Mouse (Mus musculus): ENCODE results near the gene Idh3b. TPM values are rescaled to one million over a fixed set of nuclear protein-coding genes. Genes with fewer than 3 reads are reported as not detected.

The Idh3b gene
- polyA plus RNA-seq (2012; rRNA removed): 195 and 196 TPM in 2 replicates

DNA sequence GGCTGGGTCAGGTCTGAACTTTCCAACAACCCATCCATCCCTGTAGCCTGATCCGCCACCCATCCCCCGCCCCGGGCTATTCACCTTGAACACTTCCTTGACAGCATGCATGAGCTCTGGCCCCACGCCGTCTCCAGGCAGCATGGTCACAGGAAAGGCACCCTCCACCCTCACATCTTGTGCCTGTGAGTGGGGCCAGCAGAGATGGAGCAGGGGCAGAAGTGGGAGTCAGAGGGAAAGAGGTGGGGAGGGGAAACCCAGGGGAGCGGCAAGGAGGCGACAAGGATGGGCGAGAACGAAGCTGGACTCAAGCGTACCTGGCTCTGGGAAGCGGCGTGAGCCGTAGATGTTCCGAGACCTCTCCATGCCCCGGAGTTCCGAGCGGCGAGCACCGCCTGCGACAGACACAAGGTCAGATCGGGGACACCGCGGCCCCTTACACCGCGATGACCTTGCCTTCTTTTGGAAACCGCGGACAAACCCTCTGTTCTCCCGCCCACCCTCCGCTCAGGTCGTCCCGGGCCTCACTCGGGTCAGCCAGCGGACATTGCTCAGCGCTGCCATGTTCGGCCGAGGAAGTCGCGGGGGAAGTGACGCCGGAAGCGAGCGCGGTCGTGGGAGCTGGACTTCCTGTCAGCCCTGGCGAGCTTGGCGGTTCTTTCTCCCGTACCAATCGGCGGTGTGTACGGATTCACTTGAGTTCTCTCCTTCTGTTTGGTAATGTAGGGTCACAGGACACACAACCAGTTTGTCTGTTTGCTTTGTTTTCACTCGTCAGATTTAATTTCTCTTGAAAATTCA is at the start of gene Idh3b:
Gene Idh3b, minus strand, starts transcription at position 694 of the 801 bp plus-strand sequence.

DNA sequence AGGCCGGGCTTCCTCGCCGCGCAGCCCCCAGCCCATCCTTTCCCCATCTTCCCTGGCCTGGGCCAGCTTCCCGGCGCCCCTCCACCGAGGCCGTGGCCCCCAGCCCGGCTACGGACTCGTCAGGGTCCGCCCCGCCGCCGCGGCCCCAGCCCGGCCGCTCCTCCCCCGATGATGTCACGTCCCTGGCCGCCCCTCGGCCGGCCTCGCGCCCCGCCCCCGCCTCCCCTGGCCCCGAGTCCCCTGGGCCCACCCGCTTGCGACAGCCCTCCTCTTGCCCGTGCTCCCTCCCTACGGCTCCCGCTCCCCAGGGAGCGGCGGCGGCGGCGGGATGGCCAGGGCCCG is 10.6 kb upstream of the Idh3b start, which contains the start of gene Ebf4:
Gene Ebf4, plus strand, starts transcription at position 234 of the 342 bp plus-strand sequence.

DNA sequence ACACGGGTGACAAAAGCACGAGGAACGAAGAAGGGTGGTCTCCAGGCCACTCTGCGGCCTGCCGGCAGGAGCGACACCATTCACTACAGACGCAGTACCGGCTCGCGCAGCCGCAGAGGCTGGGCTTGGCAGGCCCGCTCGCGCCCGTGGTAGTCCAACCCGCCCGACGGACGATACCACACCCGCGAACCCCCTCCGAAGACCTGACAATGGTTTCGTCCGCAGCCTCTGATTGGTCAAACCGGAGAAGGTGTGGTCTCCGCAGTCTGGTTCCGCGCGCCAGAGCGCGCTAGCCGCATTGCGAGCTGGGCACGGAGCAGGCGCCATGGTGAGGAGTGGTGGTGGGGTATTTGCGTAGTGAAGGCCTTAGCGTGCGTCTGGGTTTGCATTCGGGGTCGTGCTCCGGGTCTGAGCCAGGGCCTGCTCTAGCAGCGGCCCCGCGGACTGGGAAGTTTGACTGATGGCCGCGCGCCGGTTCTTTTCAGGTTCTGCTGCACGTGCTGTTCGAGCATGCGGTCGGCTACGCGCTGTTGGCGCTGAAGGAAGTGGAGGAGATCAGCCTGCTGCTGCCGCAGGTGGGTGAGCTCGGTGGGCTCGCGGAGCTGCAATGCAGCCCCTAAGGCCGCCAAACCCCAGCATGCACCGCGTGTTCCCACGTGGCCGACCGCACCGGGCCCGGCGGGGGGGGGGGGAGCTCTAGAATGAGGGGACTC is 10.0 kb downstream of the Idh3b start, which contains the start of gene Nop56:
Gene Nop56, plus strand, starts transcription at position 282 of the 713 bp plus-strand sequence.

Other genes starting within 250 kb of the Idh3b start
- gene Tgm6, start 172.1 kb downstream of the Idh3b start, polyA plus RNA-seq (2012; rRNA removed): 0.16 and 0.23 TPM in 2 replicates
- gene Snrpb, start 105.1 kb downstream of the Idh3b start, polyA plus RNA-seq (2012; rRNA removed): 319 and 341 TPM in 2 replicates
- 0.03 TPM in 1 of 2 replicates, not detected in the other for gene Tmc2, start 89.4 kb downstream of the Idh3b start, polyA plus RNA-seq (2012; rRNA removed)
- gene Nop56, start 10.1 kb downstream of the Idh3b start, polyA plus RNA-seq (2012; rRNA removed): 274 and 277 TPM in 2 replicates
- gene Ebf4, start 10.6 kb upstream of the Idh3b start, polyA plus RNA-seq (2012; rRNA removed): 20.6 and 24.3 TPM in 2 replicates
- gene Cpxm1, start 113.0 kb upstream of the Idh3b start, polyA plus RNA-seq (2012; rRNA removed): 22.4 and 46.7 TPM in 2 replicates
- gene Gm28372, start 120.7 kb upstream of the Idh3b start, polyA plus RNA-seq (2012; rRNA removed): not detected in 2 replicates
- not detected in 2 replicates for gene 1700020A23Rik, start 120.7 kb upstream of the Idh3b start, polyA plus RNA-seq (2012; rRNA removed)
- gene Tmem239, start 121.9 kb upstream of the Idh3b start, polyA plus RNA-seq (2012; rRNA removed): not detected in 2 replicates
- gene Vps16, start 139.8 kb upstream of the Idh3b start, polyA plus RNA-seq (2012; rRNA removed): 160 and 172 TPM in 2 replicates
- 35.8 and 39.7 TPM in 2 replicates for gene Pced1a, start 140.2 kb upstream of the Idh3b start, polyA plus RNA-seq (2012; rRNA removed)
- gene Ptpra, start 165.7 kb upstream of the Idh3b start, polyA plus RNA-seq (2012; rRNA removed): 120 and 125 TPM in 2 replicates